Mouse (Mus musculus) embryonic facial prominence, embryonic 11.5 days (tissue): ENCODE data around the gene Ndufv1. TPM values are rescaled to one million over a fixed set of nuclear protein-coding genes. Genes with fewer than 3 reads are reported as not detected.

Experiments
- ATAC-seq: fragments of 200-750 bp; cut with Nextera tagmentation; replicated peaks from 2 replicates; pipeline ENCODE4 v1.8.0; 2017; ENCODE audit warnings: low read depth; ENCODE audit not compliant: insufficient number of reproducible peaks, low FRiP score, low TSS enrichment
- DNase-seq: peaks from one replicate; pipeline ENCODE4 v3.0.0-alpha.2; 2015; ENCODE audit warnings: low spot score
- H3K27ac ChIP-seq: fragments of 300-500 bp; sonication (generic); replicated peaks from 2 replicates; pipeline ENCODE4 v1.5.1; 2014; ENCODE audit warnings: mild to moderate bottlenecking, low read depth, low read length, control low read depth
- H3K27me3 ChIP-seq: fragments of 300-500 bp; sonication (generic); 2 replicates; pipeline ENCODE4 v1.6.1; 2014; ENCODE audit warnings: mild to moderate bottlenecking, low read length, moderate library complexity, mixed read lengths; ENCODE audit not compliant: control insufficient read depth, insufficient read depth
- H3K36me3 ChIP-seq: fragments of 300-500 bp; sonication (generic); replicated peaks from 2 replicates; pipeline ENCODE4 v1.6.1; 2014; ENCODE audit warnings: low read depth, mild to moderate bottlenecking, low read length, moderate library complexity, mixed read lengths; ENCODE audit not compliant: control insufficient read depth, insufficient read depth
- H3K4me1 ChIP-seq: fragments of 300-500 bp; sonication (generic); 2 replicates; pipeline ENCODE4 v1.6.1; 2014; ENCODE audit warnings: low read length, mixed read lengths; ENCODE audit not compliant: control insufficient read depth, insufficient read depth
- H3K4me2 ChIP-seq: fragments of 300-500 bp; sonication (generic); 2 replicates; pipeline ENCODE4 v1.6.1; 2014; ENCODE audit warnings: low read depth, mild to moderate bottlenecking, control low read depth, low read length, moderate library complexity
- H3K4me3 ChIP-seq: fragments of 300-500 bp; sonication (generic); 2 replicates; pipeline ENCODE4 v1.5.1; 2014; ENCODE audit warnings: low read depth, low read length, control low read depth
- H3K9ac ChIP-seq: fragments of 300-500 bp; sonication (generic); replicated peaks from 2 replicates; pipeline ENCODE4 v1.6.1; 2014; ENCODE audit warnings: mild to moderate bottlenecking, control low read depth, low read length
- H3K9me3 ChIP-seq: fragments of 300-500 bp; sonication (generic); replicated peaks from 2 replicates; pipeline ENCODE4 v1.6.1; 2016; ENCODE audit warnings: mild to moderate bottlenecking, low read length, inconsistent platforms, mixed read lengths; ENCODE audit not compliant: control insufficient read depth
- WGBS: fragments of 180-500 bp; shearing (Covaris S2); extraction: QIAGEN DNeasy Blood & Tissue Kit; methylation state at CpG from one replicate; pipeline ENCODE4 v1.1.7; 2014; 5-methylcytosine and 5-hydroxymethylcytosine counted together
- polyA plus RNA-seq: library from polyadenylated mRNA; unstranded; fragments of >200 nt; fragmentation: Nextera tagmentation; extraction: Ambion mirVana; gene quantifications from 2 replicates; pipeline ENCODE4 v1.2.1, GENCODE M21; 2014

The Ndufv1 gene
- polyA plus RNA-seq, 1 experiment from 2014 or later: 190 TPM

DNA sequence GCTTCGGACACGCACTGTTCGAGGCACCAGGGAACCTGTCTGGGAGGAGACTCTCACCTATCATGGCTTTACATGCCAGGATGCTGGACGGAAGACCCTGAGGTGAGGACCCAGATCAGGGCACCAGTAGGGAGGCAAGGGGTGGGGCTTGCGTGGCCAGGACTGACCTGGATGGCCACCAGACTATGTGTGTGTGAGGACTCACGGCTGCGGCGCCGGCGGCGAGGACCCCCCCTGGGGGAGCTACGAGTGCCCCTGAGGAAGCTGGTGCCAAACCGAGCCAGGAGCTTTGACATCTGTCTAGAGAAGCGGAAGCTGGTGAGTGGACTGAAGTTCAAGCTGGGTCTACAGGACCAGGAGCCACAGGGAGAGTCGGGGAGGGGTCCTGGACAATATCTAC is 8.3 kb downstream of the Ndufv1 start:
- no peak for DNase-seq

DNA sequence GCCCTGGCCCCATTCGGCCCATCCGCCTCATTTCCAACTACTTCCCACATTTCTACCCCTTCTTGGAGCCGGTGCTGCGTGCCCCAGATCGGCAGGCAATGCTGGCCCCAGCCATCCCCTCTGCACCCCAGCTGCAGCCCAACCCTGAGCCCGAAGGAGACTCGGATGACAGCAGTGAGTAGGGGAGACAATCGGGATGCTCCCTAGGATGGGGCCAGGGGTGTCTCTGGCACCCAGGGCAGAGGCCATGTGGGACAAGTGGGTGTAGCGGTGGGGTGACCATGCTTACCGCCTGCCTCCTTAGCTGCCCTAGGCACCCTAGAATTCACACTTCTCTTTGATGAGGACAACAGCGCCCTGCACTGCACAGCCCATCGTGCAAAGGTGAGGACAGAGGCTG is 9.0 kb downstream of the Ndufv1 start:
- H3K27ac ChIP-seq: no peak overlapping the region
- H3K27me3 ChIP-seq: no peaks in the 10 kb centered on the region
- H3K36me3 ChIP-seq: peaks cover 6% of the 10 kb centered on the region
- DNase-seq: no peak
- peaks cover 4% of the 10 kb centered on the region; the same call in 1 of the 2 replicates for H3K4me1 ChIP-seq
- H3K4me2 ChIP-seq: no peak overlapping the region
- no peak for ATAC-seq
- no peaks in the 10 kb centered on the region for H3K9me3 ChIP-seq
- H3K9ac ChIP-seq: no peak overlapping the region
- WGBS: 79% methylated on average over 11 of the region's 12 CpGs
- H3K4me3 ChIP-seq: no peak overlapping the region

More for the DNA sequence above, 8.3 kb downstream of the Ndufv1 start:
- 88% methylated on average over 15 of the region's 15 CpGs for WGBS
- Histone ChIP-seq H3K4me1 (peaks cover 4% of the 10 kb centered on the region; the same call in 1 of the 2 replicates), H3K4me2 (no peak overlapping the region), H3K27me3 (no peaks in the 10 kb centered on the region), H3K4me3 (no peak overlapping the region), H3K27ac (no peak overlapping the region), H3K9me3 (no peaks in the 10 kb centered on the region), H3K36me3 (peaks cover 6% of the 10 kb centered on the region), H3K9ac (no peak overlapping the region)
- no peak for ATAC-seq

DNA sequence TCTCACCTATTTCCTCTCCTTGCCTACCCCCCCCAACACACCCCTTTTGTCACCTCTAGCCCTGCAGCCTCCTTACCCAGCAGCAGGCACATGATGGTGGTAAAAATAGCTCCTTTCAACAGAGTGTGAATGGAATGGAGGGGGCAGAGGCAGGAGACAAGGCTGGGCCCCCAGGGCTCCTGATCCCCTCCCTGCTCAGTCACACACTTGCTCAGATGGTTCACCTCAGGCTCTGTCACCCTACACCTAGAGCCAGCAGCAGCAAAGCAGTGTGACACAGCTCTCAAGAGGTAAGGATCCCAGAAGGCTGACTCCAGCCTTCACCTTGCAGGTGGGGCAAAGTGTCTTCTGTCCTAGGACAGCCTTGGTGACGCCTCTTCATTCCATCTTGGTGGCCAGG is 9.5 kb downstream of the Ndufv1 start, which contains the start of gene Doc2g:
TSS of gene Doc2g (plus strand) at position 202 of the 400 bp plus-strand sequence.
- no peak for ATAC-seq
- Histone ChIP-seq H3K4me3 (no peak within 1 kb of the TSS), H3K9ac (no peak within 1 kb of the TSS), H3K4me1 (peaks cover 4% of the 10 kb centered on the region; the same call in 1 of the 2 replicates), H3K4me2 (no peak within 1 kb of the TSS), H3K36me3 (peaks cover 6% of the 10 kb centered on the region), H3K9me3 (no peaks in the 10 kb centered on the region), H3K27me3 (no peaks in the 10 kb centered on the region), H3K27ac (no peak within 1 kb of the TSS)
- WGBS: 94% methylated on average over 1 of the region's 1 CpGs
- DNase-seq: no peak

DNA sequence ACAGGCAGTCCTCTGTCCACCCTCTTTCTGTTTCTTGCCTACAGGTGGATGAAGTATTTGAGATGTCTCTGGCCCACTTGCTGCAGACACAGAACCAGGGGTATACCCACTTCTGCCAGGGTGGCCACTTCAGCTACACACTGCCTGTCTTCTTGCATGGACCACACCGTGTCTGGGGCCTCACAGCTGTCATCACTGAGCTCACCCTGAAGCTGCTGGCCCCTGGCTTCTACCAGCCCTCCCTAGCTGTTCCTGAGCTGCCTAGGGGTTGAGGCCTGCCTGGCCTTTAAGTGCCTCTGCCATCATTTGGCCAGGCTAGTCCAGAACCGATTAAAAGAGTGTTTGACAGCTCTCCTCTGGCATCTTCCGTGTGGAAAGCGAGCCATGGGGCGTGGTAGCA is 10.9 kb downstream of the Ndufv1 start:
- 87% methylated on average over 5 of the region's 5 CpGs for WGBS
- no peaks in the 10 kb centered on the region for H3K27me3 ChIP-seq
- no peak overlapping the region; the same call in 1 of the 2 replicates for H3K9ac ChIP-seq
- no peak for ATAC-seq
- no peak overlapping the region for H3K4me2 ChIP-seq
- no peak for DNase-seq
- H3K9me3 ChIP-seq: no peaks in the 10 kb centered on the region
- H3K4me1 ChIP-seq: peaks cover 4% of the 10 kb centered on the region; the same call in 1 of the 2 replicates
- H3K4me3 ChIP-seq: no peak overlapping the region
- peaks cover 6% of the 10 kb centered on the region; the same call in 1 of the 2 replicates for H3K36me3 ChIP-seq
- H3K27ac ChIP-seq: no peak overlapping the region

DNA sequence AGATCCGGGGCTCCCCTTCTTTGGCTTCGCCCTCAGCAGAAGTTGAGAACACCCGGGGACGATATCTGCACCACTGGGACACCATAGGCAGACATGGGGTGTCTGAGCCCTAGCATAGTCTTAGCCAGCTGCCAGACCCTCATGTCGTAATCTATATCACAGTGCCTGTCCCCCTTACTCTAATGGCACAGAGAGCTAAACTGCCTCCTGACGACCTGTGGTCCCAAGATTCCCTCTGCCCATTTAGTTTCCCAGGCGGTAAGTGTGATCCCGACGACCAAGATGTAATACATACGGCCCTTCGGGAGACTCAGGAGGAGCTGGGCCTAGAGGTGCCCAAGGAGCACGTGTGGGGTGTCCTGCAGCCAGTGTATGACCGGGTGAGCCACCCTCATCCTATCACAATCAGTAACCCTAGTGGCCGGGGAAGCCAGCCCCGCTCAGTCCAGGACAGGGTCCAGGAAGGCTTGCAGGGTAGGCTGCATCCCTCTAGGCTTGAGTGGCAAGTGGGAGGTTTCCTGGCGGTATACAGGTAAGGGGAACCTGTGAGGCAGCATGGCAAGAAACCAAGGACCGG is 11.6 kb downstream of the Ndufv1 start:
- DNase-seq (peak; percentile 37), ATAC-seq (peak; percentile 24)
- H3K27me3 ChIP-seq: no peaks in the 10 kb centered on the region
- no peaks in the 10 kb centered on the region for H3K9me3 ChIP-seq
- peak overlapping the region; percentile 78 for H3K4me3 ChIP-seq
- 19% methylated on average over 17 of the region's 17 CpGs for WGBS
- peaks cover 4% of the 10 kb centered on the region; the same call in 1 of the 2 replicates for H3K4me1 ChIP-seq
- H3K4me2 ChIP-seq: peak overlapping the region; percentile 92
- H3K36me3 ChIP-seq: peaks cover 3% of the 10 kb centered on the region; the same call in 1 of the 2 replicates
- peak overlapping the region; percentile 95 for H3K27ac ChIP-seq
- peak overlapping the region; percentile 93 for H3K9ac ChIP-seq

DNA sequence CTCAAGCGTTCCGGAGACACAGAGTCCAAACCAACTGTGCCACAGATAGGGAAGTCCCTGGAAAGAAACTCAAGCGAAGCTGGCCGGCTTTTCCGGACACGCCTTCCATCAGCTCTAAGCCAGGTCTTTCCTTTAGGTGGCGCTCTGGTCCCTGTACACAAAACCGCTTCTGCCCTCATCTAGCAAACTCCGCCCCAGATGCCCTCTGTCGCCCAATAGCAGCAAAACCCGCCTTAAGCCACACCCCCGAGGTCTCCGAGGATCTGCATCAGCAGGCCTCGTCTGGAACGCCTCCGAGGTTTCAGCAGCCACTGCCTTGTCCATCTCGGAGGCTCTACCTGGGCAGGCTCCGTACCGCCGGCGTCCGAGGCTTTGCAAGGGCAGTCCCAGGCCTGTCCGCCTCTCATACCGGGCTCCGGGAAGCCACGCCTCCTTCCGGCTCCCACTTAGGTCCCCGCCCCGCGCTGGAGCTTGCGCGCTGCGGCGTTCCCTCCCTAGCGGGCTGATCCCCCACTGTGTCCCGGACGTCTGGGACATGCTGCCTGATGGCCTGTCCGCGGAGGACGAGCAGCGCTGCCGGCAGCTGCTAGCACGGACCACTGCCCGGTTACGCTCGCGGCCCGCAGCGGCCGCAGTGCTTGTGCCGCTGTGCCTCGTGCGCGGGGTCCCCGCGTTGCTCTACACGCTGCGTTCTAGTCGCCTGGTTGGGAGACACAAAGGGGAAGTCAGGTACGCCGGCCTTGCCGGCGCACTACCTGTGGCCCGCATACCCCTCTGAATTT is 12.3 kb downstream of the Ndufv1 start, which contains the start of the genes Nudt8 and Gm49405:
TSS of gene Nudt8 (plus strand) at position 462 of the 782 bp plus-strand sequence.
TSS of gene Gm49405 (plus strand) at position 508 of the 782 bp plus-strand sequence.
- Histone ChIP-seq H3K4me1 (peaks cover 4% of the 10 kb centered on the region; the same call in 1 of the 2 replicates), H3K9ac (peak within 1 kb of the TSS; percentile 93), H3K36me3 (no peaks in the 10 kb centered on the region), H3K27me3 (no peaks in the 10 kb centered on the region), H3K27ac (peak within 1 kb of the TSS; percentile 95), H3K4me3 (peak within 1 kb of the TSS; percentile 78), H3K4me2 (peak within 1 kb of the TSS; percentile 92), H3K9me3 (no peaks in the 10 kb centered on the region)
- ATAC-seq (peak; percentile 88), DNase-seq (peak; percentile 97)
- WGBS: under 1% methylated on average over 64 of the region's 64 CpGs

DNA sequence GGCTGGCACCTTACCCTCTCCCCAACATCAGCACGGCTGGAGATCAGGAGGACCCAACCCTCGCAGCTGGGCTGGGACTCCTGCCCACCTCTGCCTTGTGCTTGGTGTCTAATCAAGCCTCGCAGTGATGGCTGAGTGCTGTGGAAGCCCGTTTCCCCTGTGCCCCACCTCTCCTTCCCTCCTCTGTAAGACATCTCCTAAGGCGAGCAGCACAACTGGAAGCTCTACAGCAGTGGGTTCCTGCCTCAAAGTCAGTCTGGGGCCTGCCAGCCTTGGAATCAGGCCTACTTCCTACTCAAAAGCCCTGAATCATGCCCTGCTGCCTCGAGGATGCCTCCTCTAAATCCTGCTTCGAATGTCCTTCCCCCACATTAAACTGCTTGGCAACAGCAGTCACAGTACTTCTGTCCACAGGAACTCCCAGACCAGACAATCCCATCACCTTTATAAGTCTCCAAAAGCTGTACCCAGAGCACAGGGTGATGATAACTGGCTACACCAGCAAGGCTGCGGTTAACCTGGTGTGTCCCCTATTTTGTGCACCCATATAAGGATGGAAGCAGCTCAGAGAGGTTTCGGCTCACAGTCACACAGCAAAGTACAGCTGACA is 13.4 kb downstream of the Ndufv1 start:
- Histone ChIP-seq H3K4me2 (no peak overlapping the region), H3K27me3 (no peaks in the 10 kb centered on the region), H3K27ac (no peak overlapping the region), H3K36me3 (no peaks in the 10 kb centered on the region), H3K9ac (no peak overlapping the region), H3K9me3 (no peaks in the 10 kb centered on the region), H3K4me1 (peaks cover 4% of the 10 kb centered on the region; the same call in 1 of the 2 replicates), H3K4me3 (no peak overlapping the region; the same call in 1 of the 2 replicates)
- WGBS: 84% methylated on average over 9 of the region's 9 CpGs
- DNase-seq (no peak), ATAC-seq (no peak)
